Mouse (Mus musculus) heart, embryonic 10.5 days (tissue): ENCODE results near the gene Mlec. TPM values are rescaled to one million over a fixed set of nuclear protein-coding genes. Genes with fewer than 3 reads are reported as not detected.

Experiments
- DNase-seq: peaks from one replicate; pipeline ENCODE4 v3.0.0-alpha.2; 2017; ENCODE audit warnings: low spot score
- H3K27ac ChIP-seq: fragments of 300-500 bp; sonication (generic); 2 replicates; pipeline ENCODE4 v1.5.1; 2016; ENCODE audit warnings: mild to moderate bottlenecking
- H3K27me3 ChIP-seq: fragments of 300-500 bp; sonication (generic); 2 replicates; pipeline ENCODE4 v1.6.1; 2016; ENCODE audit warnings: mild to moderate bottlenecking; ENCODE audit not compliant: poor library complexity, insufficient read depth, severe bottlenecking
- H3K36me3 ChIP-seq: fragments of 300-500 bp; sonication (generic); 2 replicates; pipeline ENCODE4 v1.6.1; 2016; ENCODE audit warnings: mild to moderate bottlenecking, moderate library complexity
- H3K4me1 ChIP-seq: fragments of 300-500 bp; sonication (generic); 2 replicates; pipeline ENCODE4 v1.6.1; 2016; ENCODE audit warnings: mild to moderate bottlenecking
- H3K4me3 ChIP-seq: fragments of 300-500 bp; sonication (generic); 2 replicates; pipeline ENCODE4 v1.5.1; 2016; ENCODE audit warnings: mild to moderate bottlenecking, moderate library complexity
- H3K9me3 ChIP-seq: fragments of 300-500 bp; sonication (generic); 2 replicates; pipeline ENCODE4 v1.6.1; 2016; ENCODE audit warnings: mild to moderate bottlenecking, moderate library complexity
- WGBS: fragments of 180-500 bp; shearing (Covaris S2); methylation state at CpG from one replicate; pipeline ENCODE4 v1.1.7; 2016; 5-methylcytosine and 5-hydroxymethylcytosine counted together
- polyA plus RNA-seq: library from polyadenylated mRNA; unstranded; fragments of >200 nt; fragmentation: Nextera tagmentation; extraction: Ambion mirVana; gene quantifications from 2 replicates; pipeline ENCODE4 v1.2.1, GENCODE M21; 2016

The Mlec gene
- polyA plus RNA-seq, 1 experiment from 2014 or later: 113 TPM

GRCm38 (mm10) chr5:115144471-115144870 is 13.5 kb downstream of the Mlec start:
- 72% methylated on average over 6 of the region's 6 CpGs for WGBS
- H3K9me3 ChIP-seq: no peaks in the 10 kb centered on the region
- peaks cover 60% of the 10 kb centered on the region for H3K36me3 ChIP-seq
- H3K4me1 ChIP-seq: 0 out of 2 replicates have a peak, but pooled peaks cover 3% of the 10 kb centered on the region
- H3K27ac ChIP-seq: no peak overlapping the region
- H3K4me3 ChIP-seq: no peak overlapping the region
- no peak for DNase-seq
- H3K27me3 ChIP-seq: no peaks in the 10 kb centered on the region

GRCm38 (mm10) chr5:115143552-115143951 is 14.4 kb downstream of the Mlec start:
- H3K36me3 ChIP-seq: peaks cover 53% of the 10 kb centered on the region
- H3K4me3 ChIP-seq: no peak overlapping the region
- H3K9me3 ChIP-seq: no peaks in the 10 kb centered on the region
- 0 out of 2 replicates have a peak, but pooled peaks cover 3% of the 10 kb centered on the region for H3K4me1 ChIP-seq
- no peak for DNase-seq
- 75% methylated on average over 10 of the region's 10 CpGs for WGBS
- no peak overlapping the region for H3K27ac ChIP-seq
- H3K27me3 ChIP-seq: no peaks in the 10 kb centered on the region

DNA sequence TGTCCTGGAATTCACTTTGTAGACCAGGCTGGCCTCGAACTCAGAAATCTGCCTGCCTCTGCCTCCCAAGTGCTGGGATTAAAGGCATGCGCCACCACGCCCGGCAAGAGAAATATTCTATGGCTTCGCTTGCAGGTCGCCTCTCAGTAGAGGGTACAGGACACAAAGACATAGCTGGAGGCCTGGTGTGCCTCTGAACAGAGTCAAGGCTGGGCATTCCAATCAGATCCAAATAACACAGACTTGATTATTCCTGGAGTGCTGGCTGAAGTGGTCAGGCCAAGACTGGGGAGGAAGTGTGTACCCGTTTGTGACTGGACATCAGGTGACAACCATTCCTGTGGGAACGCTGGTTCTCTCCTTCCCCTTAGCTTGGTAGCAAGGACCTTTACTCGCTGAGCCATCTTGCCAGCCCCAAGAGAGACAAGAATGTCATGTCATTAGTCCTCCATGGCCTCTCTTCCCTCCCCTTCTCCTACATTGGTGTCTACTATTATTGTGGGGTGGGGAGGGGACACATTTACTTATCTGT is 15.7 kb downstream of the Mlec start:
- no peak for DNase-seq
- Histone ChIP-seq H3K9me3 (no peaks in the 10 kb centered on the region), H3K27ac (no peak overlapping the region), H3K36me3 (peaks cover 40% of the 10 kb centered on the region), H3K27me3 (no peaks in the 10 kb centered on the region), H3K4me3 (no peak overlapping the region), H3K4me1 (0 out of 2 replicates have a peak, but pooled peaks cover 3% of the 10 kb centered on the region)
- WGBS: 89% methylated on average over 9 of the region's 9 CpGs

GRCm38 (mm10) chr5:115140726-115141125 is 17.3 kb downstream of the Mlec start:
- 79% methylated on average over 3 of the region's 3 CpGs for WGBS
- Histone ChIP-seq H3K4me1 (0 out of 2 replicates have a peak, but pooled peaks cover 3% of the 10 kb centered on the region), H3K36me3 (peaks cover 24% of the 10 kb centered on the region), H3K27ac (no peak overlapping the region), H3K27me3 (no peaks in the 10 kb centered on the region), H3K9me3 (no peaks in the 10 kb centered on the region), H3K4me3 (no peak overlapping the region)
- no peak for DNase-seq

- H3K4me1 ChIP-seq: peaks cover 3% of the 10 kb centered on the region
- H3K27me3 ChIP-seq: no peaks in the 10 kb centered on the region
- peaks cover 10% of the 10 kb centered on the region for H3K36me3 ChIP-seq
- H3K9me3 ChIP-seq: no peaks in the 10 kb centered on the region
- H3K4me3 ChIP-seq: no peak overlapping the region
- H3K27ac ChIP-seq: no peak overlapping the region
- DNase-seq: no peak
- WGBS: 70% methylated on average over 4 of the region's 4 CpGs
Measured at GRCm38 (mm10) chr5:115139124-115139523, 18.9 kb downstream of the Mlec start.

GRCm38 (mm10) chr5:115134234-115135165 is 23.5 kb downstream of the Mlec start, which contains the start of gene Unc119b:
Gene Unc119b, minus strand, starts transcription at chr5:115134975.
- H3K27me3 ChIP-seq: no peaks in the 10 kb centered on the region
- H3K4me3 ChIP-seq: peak within 1 kb of the TSS; percentile 73
- H3K9me3 ChIP-seq: no peaks in the 10 kb centered on the region
- H3K27ac ChIP-seq: peak within 1 kb of the TSS; percentile 84
- DNase-seq: peak; percentile 95
- H3K36me3 ChIP-seq: peaks cover 9% of the 10 kb centered on the region
- peaks cover 18% of the 10 kb centered on the region for H3K4me1 ChIP-seq
- under 1% methylated on average over 75 of the region's 81 CpGs for WGBS

GRCm38 (mm10) chr5:115133358-115134066 is 24.5 kb downstream of the Mlec start:
- 57% methylated on average over 6 of the region's 6 CpGs for WGBS
- no peak for DNase-seq
- Histone ChIP-seq H3K4me3 (peak overlapping the region; percentile 73), H3K27me3 (no peaks in the 10 kb centered on the region), H3K27ac (no peak overlapping the region; the same call in 1 of the 2 replicates), H3K9me3 (no peaks in the 10 kb centered on the region), H3K4me1 (peaks cover 18% of the 10 kb centered on the region), H3K36me3 (peaks cover 17% of the 10 kb centered on the region)

DNA sequence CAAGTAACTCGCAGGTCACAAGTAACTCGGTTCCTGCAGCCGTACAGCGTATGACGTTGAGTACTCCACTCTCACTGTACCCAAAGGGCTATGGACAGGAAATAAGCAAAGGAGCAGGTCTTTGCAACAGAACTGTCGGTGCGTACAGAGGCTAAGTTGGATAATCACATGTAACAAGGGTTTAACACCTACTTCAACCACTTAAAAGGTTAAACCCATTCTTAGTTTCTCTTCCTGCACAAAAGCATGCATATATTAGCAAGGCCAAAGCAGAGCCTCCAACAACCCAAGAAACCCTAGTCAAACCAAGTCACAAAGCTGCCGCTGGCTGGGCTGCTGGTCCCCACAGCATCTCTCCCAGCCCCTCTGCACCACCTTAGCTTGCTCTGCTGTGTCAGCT is 25.5 kb downstream of the Mlec start:
- H3K27me3 ChIP-seq: no peaks in the 10 kb centered on the region
- H3K36me3 ChIP-seq: peaks cover 25% of the 10 kb centered on the region
- WGBS: 88% methylated on average over 8 of the region's 8 CpGs
- no peak overlapping the region for H3K27ac ChIP-seq
- H3K4me1 ChIP-seq: peaks cover 18% of the 10 kb centered on the region
- no peak for DNase-seq
- no peak overlapping the region for H3K4me3 ChIP-seq
- no peaks in the 10 kb centered on the region for H3K9me3 ChIP-seq

GRCm38 (mm10) chr5:115129328-115129727 is 28.7 kb downstream of the Mlec start:
- 91% methylated on average over 6 of the region's 6 CpGs for WGBS
- Histone ChIP-seq H3K27ac (no peak overlapping the region), H3K36me3 (peaks cover 52% of the 10 kb centered on the region), H3K4me1 (peaks cover 33% of the 10 kb centered on the region), H3K4me3 (no peak overlapping the region), H3K9me3 (no peaks in the 10 kb centered on the region), H3K27me3 (no peaks in the 10 kb centered on the region)
- no peak for DNase-seq

GRCm38 (mm10) chr5:115127421-115128179 is 30.4 kb downstream of the Mlec start:
- WGBS: 89% methylated on average over 22 of the region's 22 CpGs
- Histone ChIP-seq H3K27ac (no peak overlapping the region), H3K27me3 (no peaks in the 10 kb centered on the region), H3K4me1 (peaks cover 18% of the 10 kb centered on the region), H3K9me3 (no peaks in the 10 kb centered on the region), H3K4me3 (no peak overlapping the region), H3K36me3 (peaks cover 63% of the 10 kb centered on the region)
- no peak for DNase-seq

DNA sequence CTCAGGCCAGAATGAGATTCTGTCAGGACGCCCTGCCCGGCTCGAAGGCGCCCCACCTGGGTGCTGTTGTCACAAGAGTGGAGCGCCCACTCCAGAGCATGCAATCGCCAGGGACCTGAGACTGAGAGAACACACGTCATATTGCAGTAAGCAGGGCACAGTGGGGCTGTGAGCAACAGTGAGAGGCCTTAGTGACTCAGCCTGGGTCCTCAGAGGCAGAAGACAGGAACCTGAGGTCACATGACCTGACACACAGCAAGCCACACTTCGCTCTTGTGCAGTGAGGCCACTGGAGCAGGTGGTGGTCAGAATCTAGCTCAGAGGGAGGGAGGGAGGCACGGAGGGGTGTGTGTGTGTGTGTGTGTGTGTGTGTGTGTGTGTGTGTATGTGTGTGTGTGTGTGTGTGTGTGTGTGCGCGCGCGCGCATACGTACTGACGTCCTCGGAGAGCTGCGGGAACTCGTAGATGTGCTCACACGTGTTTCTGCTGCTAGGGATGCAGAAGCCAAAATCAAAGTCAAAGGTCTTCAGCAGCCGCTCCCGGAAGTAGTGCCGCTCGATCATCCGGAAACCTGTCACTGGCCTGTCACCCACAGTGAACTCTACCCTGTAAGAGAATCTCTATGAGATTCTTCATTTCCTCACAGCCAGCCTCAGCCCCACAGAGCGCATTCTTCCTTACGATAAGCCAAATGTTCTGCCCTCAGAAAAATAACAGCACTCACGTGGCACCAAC is 31.2 kb downstream of the Mlec start:
- peaks cover 67% of the 10 kb centered on the region for H3K36me3 ChIP-seq

More for the DNA sequence above, 31.2 kb downstream of the Mlec start:
- Histone ChIP-seq H3K4me1 (peaks cover 16% of the 10 kb centered on the region), H3K27ac (no peak overlapping the region), H3K27me3 (no peaks in the 10 kb centered on the region), H3K9me3 (no peaks in the 10 kb centered on the region), H3K4me3 (no peak overlapping the region)
- DNase-seq: no peak
- 90% methylated on average over 28 of the region's 28 CpGs for WGBS
